Mouse (Mus musculus) left cerebral cortex, postnatal 4 days (tissue): ENCODE data around the gene Gpalpp1. TPM values are rescaled to one million over a fixed set of nuclear protein-coding genes. Genes with fewer than 3 reads are reported as not detected.

ENCODE experiments used
- DNase-seq: peaks from one replicate; pipeline ENCODE4 v3.0.0-alpha.2; 2022
- intact Hi-C: fragments of 180-260 bp; cut with DNase I; formaldehyde crosslinking; loops from one replicate; pipeline ENCODE4 v1.15.1; 2025
- total RNA-seq, 2 experiments: library from RNA; stranded (reverse); gene quantifications; 2 replicates each; pipeline ENCODE4 v1.2.3; 2021

Gpalpp1 gene
- total RNA-seq, 2 experiments from 2014 or later = 20.3 to 21.1 TPM

DNA sequence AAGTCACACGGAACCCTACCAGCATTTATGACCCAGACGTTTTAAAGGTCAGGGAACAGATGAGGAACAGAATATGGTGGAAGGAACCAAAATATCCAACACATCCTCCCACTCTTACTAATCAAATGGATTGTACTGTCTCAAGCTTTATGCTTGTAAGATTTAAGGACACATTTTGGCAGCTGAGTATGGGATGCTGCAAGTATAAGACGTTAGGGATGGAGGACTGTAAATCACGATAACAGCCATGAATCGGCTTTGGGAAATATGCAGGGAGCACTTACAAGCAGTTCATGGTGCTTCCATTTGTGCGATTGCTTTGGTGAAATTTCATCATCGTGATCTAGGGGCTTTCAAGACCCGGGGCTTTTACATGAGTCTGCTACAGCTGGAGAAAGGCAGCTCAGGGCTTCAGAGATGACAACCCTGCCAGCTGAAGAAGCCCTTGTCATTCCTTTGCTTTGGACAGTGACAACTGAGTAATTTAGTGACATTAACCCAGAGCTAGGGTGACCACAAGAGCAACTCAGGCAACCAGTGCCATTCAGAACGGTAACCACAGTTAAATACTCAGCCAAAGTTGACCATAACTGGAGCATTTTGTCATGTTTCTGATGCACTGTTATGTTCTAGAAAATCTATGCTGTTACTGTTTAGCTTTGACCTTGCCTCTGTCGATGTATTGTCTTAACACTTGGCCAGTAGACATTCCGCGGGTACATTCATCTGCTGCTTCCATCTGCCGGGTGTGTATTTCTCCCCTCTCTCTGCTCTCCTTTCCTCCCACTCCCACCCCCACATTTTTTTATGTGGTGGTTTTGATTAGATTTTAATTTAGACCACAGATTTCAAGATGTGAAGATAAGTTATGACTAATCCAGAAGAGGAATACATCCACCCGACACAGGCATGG is 67.1 kb downstream of the Gpalpp1 start:
- no peak for DNase-seq
- intact Hi-C loops = no loop called here

Other genes with a start within 250 kb of the Gpalpp1 start
- gene Kctd4, start 155.8 kb downstream of the Gpalpp1 start, total RNA-seq = 10 to 100 TPM; 19.2 to 23.4 TPM
- 10 to 100 TPM; 33.8 to 38.3 TPM for gene Gtf2f2, start 99.9 kb downstream of the Gpalpp1 start, total RNA-seq
- gene Nufip1, start 131 bp upstream of the Gpalpp1 start, total RNA-seq = 10 to 100 TPM; 10.0 to 11.6 TPM